Mouse (Mus musculus): Measurements from ENCODE around the gene Omt2a.
"Not testable (repeated sequence)": the region's sequence is repeated elsewhere in the genome, so short reads cannot be mapped to it uniquely, and the experiment has no call there.

DNA sequence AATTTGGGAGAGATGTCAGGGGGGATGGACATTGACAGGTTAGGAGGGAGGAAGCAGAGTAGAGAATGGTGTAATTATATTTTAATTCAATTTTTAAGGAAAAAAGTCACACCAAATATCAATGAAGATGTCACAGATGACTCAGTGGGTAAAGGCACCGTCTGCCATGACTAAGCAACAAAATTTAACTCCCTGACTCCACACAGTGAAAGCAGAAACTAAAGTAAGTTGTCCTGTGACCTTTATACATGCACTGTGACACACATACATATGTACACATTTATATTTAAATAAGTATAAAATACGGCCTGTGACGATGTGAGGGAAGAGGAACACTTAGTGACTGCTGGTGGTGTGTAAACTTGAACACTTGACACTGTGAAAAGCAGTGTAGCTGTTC is 6.5 kb downstream of the Omt2a start:
- not testable (repeated sequence) for TF ChIP-seq CTCF (IDR thresholded peaks at IDR 0.05; ENCODE audit: low read depth, low read length); POLR2A (IDR thresholded peaks at IDR 0.05; ENCODE audit: insufficient read depth, low read length); EP300 (IDR thresholded peaks at IDR 0.05; ENCODE audit: insufficient read depth, low read depth, low read length)
